Mouse (Mus musculus) spleen, postnatal 14 days (tissue): ENCODE results near the gene Car10.

Source experiments
- DNase-seq, 2 experiments: peaks; one replicate each; pipeline ENCODE4 v3.0.0; 2021 to 2022; ENCODE audit warnings: low spot score in 2 of 2

Gene Car10

GRCm38 (mm10) chr11:93579626-93580025, 481.8 kb downstream of the Car10 start:
- no peak for DNase-seq

- no peak for DNase-seq
Measured at GRCm38 (mm10) chr11:93581326-93581725, 483.5 kb downstream of the Car10 start.

- DNase-seq, result no peak
Measured at GRCm38 (mm10) chr11:93587788-93588187, 490.0 kb downstream of the Car10 start.

- no peak for DNase-seq
Measured at GRCm38 (mm10) chr11:93590652-93591051, 492.8 kb downstream of the Car10 start.

- DNase-seq, result no peak
Measured at GRCm38 (mm10) chr11:93594033-93594432, 496.2 kb downstream of the Car10 start.

- no peak for DNase-seq
Measured at GRCm38 (mm10) chr11:93598175-93598574, 500.3 kb downstream of the Car10 start.

GRCm38 (mm10) chr11:93599755-93600154, 501.9 kb downstream of the Car10 start:
- no peak for DNase-seq

- DNase-seq, result no peak
Measured at GRCm38 (mm10) chr11:93603575-93603974, 505.7 kb downstream of the Car10 start.

- DNase-seq, result no peak
Measured at GRCm38 (mm10) chr11:93607111-93607510, 509.3 kb downstream of the Car10 start.

DNA sequence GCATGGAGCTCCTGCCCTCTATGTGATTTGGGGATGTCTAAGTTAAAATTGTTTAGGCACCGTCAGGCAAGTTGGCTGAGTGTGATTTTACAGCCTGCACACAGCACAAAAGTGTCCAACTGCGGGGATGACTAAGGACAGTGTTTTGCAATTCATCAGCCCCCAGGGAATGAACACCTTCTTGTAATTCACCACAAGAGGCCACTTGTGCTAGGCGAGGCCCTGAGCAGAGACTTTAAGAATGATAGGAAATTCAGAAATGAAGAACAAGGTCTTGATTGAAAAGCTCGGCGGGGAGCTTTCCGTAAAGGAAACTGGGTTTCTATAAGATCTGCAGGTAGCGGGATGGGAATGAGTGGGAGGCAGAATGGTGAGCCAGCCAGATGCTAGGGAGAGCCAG, 510.9 kb downstream of the Car10 start:
- DNase-seq, result no peak

DNA sequence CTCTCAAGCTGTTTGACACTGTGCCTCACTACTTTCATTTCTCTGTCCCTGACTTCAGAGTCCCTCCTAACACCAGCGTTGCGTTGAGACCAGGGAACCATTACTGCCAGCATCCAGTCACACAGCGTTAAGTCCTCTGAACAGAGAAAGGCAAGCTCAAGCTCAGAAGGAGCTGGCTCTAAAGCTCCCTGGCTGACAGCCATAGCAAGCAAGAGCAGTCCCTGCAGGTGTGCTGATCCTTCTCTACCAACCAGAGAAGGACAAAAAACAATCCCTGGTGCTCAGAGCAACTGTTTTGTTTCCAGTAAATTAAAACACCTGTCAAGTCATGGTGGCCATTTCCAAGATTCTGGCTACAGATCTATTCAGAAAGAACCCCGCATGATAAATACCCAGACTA, 514.2 kb downstream of the Car10 start:
- DNase-seq, result no peak

DNA sequence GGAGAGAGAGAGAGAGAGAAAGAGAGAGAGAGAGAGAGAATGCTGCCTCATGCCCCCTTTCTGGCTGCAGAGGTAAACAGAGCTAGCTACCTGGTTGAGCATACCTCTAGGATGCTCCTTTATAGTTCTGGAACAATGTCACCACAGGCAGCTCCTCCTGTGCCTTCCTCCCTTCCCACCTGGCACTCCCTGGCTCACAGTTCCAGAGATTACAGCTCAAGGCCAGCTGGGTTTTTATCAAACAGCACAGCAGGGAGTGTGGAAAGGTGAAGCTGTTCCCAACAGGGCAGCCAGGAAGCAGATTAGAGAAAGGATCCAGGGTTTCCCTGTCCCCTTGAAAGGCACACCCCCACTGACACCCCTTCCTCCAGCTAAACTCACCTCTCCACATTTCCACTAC, 517.0 kb downstream of the Car10 start:
- no peak for DNase-seq

- no peak for DNase-seq
Measured at GRCm38 (mm10) chr11:93623605-93624004, 525.8 kb downstream of the Car10 start.

- DNase-seq, result no peak
Measured at GRCm38 (mm10) chr11:93639410-93639809, 541.6 kb downstream of the Car10 start.

DNA sequence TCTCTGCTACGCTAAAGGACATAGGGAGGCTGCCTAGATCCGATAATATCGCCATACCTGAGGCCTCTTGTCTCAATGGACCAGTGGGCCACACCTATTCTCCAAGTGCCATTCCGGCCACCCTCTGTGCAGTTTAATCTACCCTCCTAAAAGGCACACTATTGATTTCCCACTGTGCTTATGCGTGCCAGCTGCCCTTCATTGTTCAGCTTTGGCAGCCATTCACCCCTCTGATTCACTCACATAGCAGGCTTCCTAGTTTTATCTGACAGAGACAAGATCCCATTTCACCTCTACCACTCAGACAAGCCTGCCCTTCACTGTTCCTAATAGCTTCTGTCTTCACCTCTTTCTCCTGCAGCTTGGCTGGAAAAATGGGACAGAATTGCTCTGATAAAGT, 543.1 kb downstream of the Car10 start:
- DNase-seq, result no peak

- DNase-seq, result no peak
Measured at GRCm38 (mm10) chr11:93642331-93642730, 544.5 kb downstream of the Car10 start.

DNA sequence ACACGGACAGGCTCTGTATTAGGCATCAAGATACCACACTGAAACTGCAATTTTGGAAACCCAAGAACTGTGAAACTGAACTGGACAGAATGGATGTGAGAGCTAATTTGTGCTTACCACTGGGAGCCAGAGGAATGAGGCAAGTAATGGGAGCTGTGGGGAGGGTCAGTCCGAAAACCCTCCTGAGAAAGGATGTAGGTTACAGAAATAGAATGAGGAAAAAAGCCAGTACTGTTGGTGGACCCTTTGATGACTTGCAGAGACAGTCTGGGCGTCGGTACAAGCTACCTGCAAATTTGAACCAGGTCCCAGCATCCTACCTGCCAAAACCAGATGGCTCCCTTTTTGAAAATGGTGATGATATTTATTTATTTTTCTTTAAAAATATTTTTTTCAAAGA, 545.2 kb downstream of the Car10 start:
- DNase-seq, result no peak

GRCm38 (mm10) chr11:93643436-93643835, 545.6 kb downstream of the Car10 start:
- no peak for DNase-seq

- no peak for DNase-seq
Measured at GRCm38 (mm10) chr11:93646216-93646615, 548.4 kb downstream of the Car10 start.
